Mouse (Mus musculus) midbrain, embryonic 14.5 days (tissue): Measurements from ENCODE around the gene Slc16a12. TPM values are rescaled to one million over a fixed set of nuclear protein-coding genes. Genes with fewer than 3 reads are reported as not detected.

Source experiments
- ATAC-seq: fragments of 200-750 bp; cut with Nextera tagmentation; 2 replicates; pipeline ENCODE4 v1.8.0; 2017; ENCODE audit warnings: moderate number of reproducible peaks, moderate library complexity; ENCODE audit not compliant: low FRiP score, low TSS enrichment
- DNase-seq: peaks from one replicate; pipeline ENCODE4 v3.0.0-alpha.2; 2015
- H3K27ac ChIP-seq: fragments of 300-500 bp; sonication (generic); replicated peaks from 2 replicates; pipeline ENCODE4 v1.5.1; 2014; ENCODE audit warnings: mild to moderate bottlenecking, low read depth, low read length, moderate library complexity
- H3K27me3 ChIP-seq: fragments of 300-500 bp; sonication (generic); 2 replicates; pipeline ENCODE4 v1.6.1; 2014; ENCODE audit warnings: low read length, control low read depth, mixed read lengths; ENCODE audit not compliant: control insufficient read depth, insufficient read depth
- H3K36me3 ChIP-seq: fragments of 300-500 bp; sonication (generic); 2 replicates; pipeline ENCODE4 v1.6.1; 2014; ENCODE audit warnings: low read length, control low read depth; ENCODE audit not compliant: control insufficient read depth, insufficient read depth
- H3K4me1 ChIP-seq: fragments of 300-500 bp; sonication (generic); 2 replicates; pipeline ENCODE4 v1.6.1; 2014; ENCODE audit warnings: mild to moderate bottlenecking, antibody characterized with exemption, low read length, control low read depth; ENCODE audit not compliant: control insufficient read depth, insufficient read depth
- H3K4me2 ChIP-seq: fragments of 300-500 bp; sonication (generic); 2 replicates; pipeline ENCODE4 v1.6.1; 2014; ENCODE audit warnings: mild to moderate bottlenecking, low read length, moderate library complexity
- H3K4me3 ChIP-seq: fragments of 300-500 bp; sonication (generic); replicated peaks from 2 replicates; pipeline ENCODE4 v1.5.1; 2014; ENCODE audit warnings: low read depth, low read length
- H3K9ac ChIP-seq: fragments of 300-500 bp; sonication (generic); replicated peaks from 2 replicates; pipeline ENCODE4 v1.6.1; 2014; ENCODE audit warnings: mild to moderate bottlenecking, low read length, moderate library complexity
- H3K9me3 ChIP-seq: fragments of 300-500 bp; sonication (generic); 2 replicates; pipeline ENCODE4 v1.6.1; 2016; ENCODE audit warnings: low read length, control low read depth, mixed read lengths; ENCODE audit not compliant: control insufficient read depth
- WGBS: fragments of 180-500 bp; shearing (Covaris S2); extraction: QIAGEN DNeasy Blood & Tissue Kit; methylation state at CpG from one replicate; pipeline ENCODE4 v1.1.7; 2014; 5-methylcytosine and 5-hydroxymethylcytosine counted together
- polyA plus RNA-seq: library from polyadenylated mRNA; unstranded; fragments of >200 nt; fragmentation: Nextera tagmentation; extraction: Ambion mirVana; gene quantifications from 2 replicates; pipeline ENCODE4 v1.2.1, GENCODE M21; 2014

The Slc16a12 gene
- polyA plus RNA-seq, 1 experiment from 2014 or later, result 4.1 TPM

- no peak overlapping the region for H3K4me3 ChIP-seq
- H3K4me2 ChIP-seq, result no peak overlapping the region
- no peaks in the 10 kb centered on the region for H3K4me1 ChIP-seq
- WGBS, result 87% methylated on average over 3 of the region's 3 CpGs
- no peak for ATAC-seq
- H3K27me3 ChIP-seq, result no peaks in the 10 kb centered on the region
- no peaks in the 10 kb centered on the region for H3K36me3 ChIP-seq
- H3K9me3 ChIP-seq, result no peaks in the 10 kb centered on the region
- no peak for DNase-seq
- H3K27ac ChIP-seq, result no peak overlapping the region
- no peak overlapping the region for H3K9ac ChIP-seq
Observed at GRCm38 (mm10) chr19:34737916-34738315, 9.2 kb downstream of the Slc16a12 start.

DNA sequence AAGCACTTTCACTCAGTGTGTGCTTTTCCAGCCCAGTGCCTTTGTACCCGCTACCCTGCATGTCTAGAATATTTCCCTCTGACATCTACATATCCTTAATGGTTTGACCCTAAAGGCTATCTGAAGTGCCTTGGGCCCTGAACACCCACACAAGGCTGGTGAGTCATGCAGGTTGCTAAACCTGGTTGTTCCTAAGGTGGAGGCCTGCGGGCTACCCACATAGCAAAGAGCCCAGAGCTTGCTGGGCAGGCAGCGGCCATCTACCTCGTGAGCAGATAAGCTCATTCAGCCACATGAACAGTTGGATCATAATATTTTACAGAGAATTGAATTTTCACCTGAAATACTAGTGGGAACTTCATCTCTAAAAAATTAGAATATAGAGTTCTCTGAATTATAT, 11.2 kb downstream of the Slc16a12 start:
- ATAC-seq (no peak), DNase-seq (no peak)
- Histone ChIP-seq H3K4me3 (no peak overlapping the region), H3K4me1 (no peaks in the 10 kb centered on the region), H3K36me3 (no peaks in the 10 kb centered on the region), H3K27me3 (no peaks in the 10 kb centered on the region), H3K4me2 (no peak overlapping the region), H3K9me3 (no peaks in the 10 kb centered on the region), H3K9ac (no peak overlapping the region), H3K27ac (no peak overlapping the region)
- 86% methylated on average over 4 of the region's 4 CpGs for WGBS

DNA sequence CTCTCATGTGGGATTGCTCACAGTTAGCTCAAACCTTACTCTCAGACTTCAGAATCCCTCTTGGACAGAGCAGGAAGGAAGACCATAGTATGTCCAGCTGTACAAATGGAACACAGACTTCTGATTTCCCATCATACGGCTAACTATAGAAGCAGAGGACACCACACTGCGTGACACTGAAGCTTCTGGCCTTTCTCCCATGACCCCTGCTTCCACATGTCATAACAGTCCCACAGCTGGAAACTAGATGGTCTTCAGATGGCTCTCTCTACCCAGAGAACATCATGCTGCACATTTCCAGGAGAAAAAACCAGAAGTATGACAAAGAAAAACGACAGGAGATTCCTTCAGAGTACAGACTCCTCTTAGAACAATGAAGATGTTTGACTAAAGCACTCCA, 14.1 kb downstream of the Slc16a12 start:
- WGBS, result 75% methylated on average over 3 of the region's 3 CpGs
- no peak for DNase-seq

GRCm38 (mm10) chr19:34731356-34731755, 15.7 kb downstream of the Slc16a12 start:
- Histone ChIP-seq H3K27me3 (no peaks in the 10 kb centered on the region), H3K4me2 (no peak overlapping the region), H3K36me3 (no peaks in the 10 kb centered on the region), H3K9me3 (no peaks in the 10 kb centered on the region), H3K9ac (no peak overlapping the region), H3K4me1 (no peaks in the 10 kb centered on the region), H3K4me3 (no peak overlapping the region), H3K27ac (no peak overlapping the region)
- DNase-seq (no peak), ATAC-seq (no peak)
- 85% methylated on average over 5 of the region's 5 CpGs for WGBS

More for the DNA sequence above, 14.1 kb downstream of the Slc16a12 start:
- no peak overlapping the region for H3K4me2 ChIP-seq
- no peak overlapping the region for H3K27ac ChIP-seq
- H3K27me3 ChIP-seq, result no peaks in the 10 kb centered on the region
- no peak overlapping the region for H3K9ac ChIP-seq
- no peaks in the 10 kb centered on the region for H3K36me3 ChIP-seq
- no peaks in the 10 kb centered on the region for H3K9me3 ChIP-seq
- ATAC-seq, result no peak
- no peak overlapping the region for H3K4me3 ChIP-seq
- no peaks in the 10 kb centered on the region for H3K4me1 ChIP-seq

DNA sequence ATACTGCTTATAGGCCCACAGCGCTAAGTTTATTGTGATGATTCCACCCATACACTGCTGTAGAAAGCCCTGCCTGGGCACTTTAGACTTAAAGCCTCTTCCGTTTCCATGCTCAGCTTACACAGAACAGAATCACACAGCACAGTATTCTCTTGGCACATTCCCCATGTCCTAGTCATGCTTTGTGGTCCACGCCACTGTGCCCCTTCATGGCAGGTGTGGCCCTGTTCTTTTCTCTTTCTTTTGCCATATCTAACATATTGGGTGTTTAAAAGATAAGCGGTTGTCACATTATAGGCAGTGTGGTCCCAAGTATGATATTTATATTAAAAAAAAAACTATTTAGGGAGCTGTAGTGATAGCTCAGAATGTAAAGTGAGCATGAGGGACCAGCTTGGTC, 16.5 kb downstream of the Slc16a12 start:
- WGBS, result 92% methylated on average over 4 of the region's 4 CpGs
- Histone ChIP-seq H3K4me2 (no peak overlapping the region), H3K27me3 (no peaks in the 10 kb centered on the region), H3K4me1 (no peaks in the 10 kb centered on the region), H3K9ac (no peak overlapping the region), H3K36me3 (no peaks in the 10 kb centered on the region), H3K4me3 (no peak overlapping the region), H3K9me3 (no peaks in the 10 kb centered on the region), H3K27ac (no peak overlapping the region)
- DNase-seq (no peak), ATAC-seq (no peak)

- Histone ChIP-seq H3K9ac (no peak overlapping the region), H3K4me3 (no peak overlapping the region), H3K36me3 (no peaks in the 10 kb centered on the region), H3K27me3 (no peaks in the 10 kb centered on the region), H3K27ac (no peak overlapping the region), H3K4me1 (no peaks in the 10 kb centered on the region), H3K9me3 (no peaks in the 10 kb centered on the region), H3K4me2 (no peak overlapping the region)
- 89% methylated on average over 3 of the region's 3 CpGs for WGBS
- DNase-seq, result no peak
- no peak for ATAC-seq
Observed at GRCm38 (mm10) chr19:34729505-34729904, 17.6 kb downstream of the Slc16a12 start.

- H3K4me3 ChIP-seq, result no peak overlapping the region
- DNase-seq (no peak), ATAC-seq (no peak)
- no peaks in the 10 kb centered on the region for H3K27me3 ChIP-seq
- H3K27ac ChIP-seq, result no peak overlapping the region
- 96% methylated on average over 1 of the region's 1 CpGs for WGBS
- no peaks in the 10 kb centered on the region for H3K4me1 ChIP-seq
- no peak overlapping the region for H3K4me2 ChIP-seq
- no peaks in the 10 kb centered on the region for H3K36me3 ChIP-seq
- H3K9me3 ChIP-seq, result no peaks in the 10 kb centered on the region
- H3K9ac ChIP-seq, result no peak overlapping the region
Observed at GRCm38 (mm10) chr19:34726254-34726962, 20.7 kb downstream of the Slc16a12 start.

GRCm38 (mm10) chr19:34725418-34725817, 21.7 kb downstream of the Slc16a12 start:
- H3K27ac ChIP-seq, result no peak overlapping the region
- DNase-seq, result no peak
- no peaks in the 10 kb centered on the region for H3K4me1 ChIP-seq
- WGBS, result 85% methylated on average over 5 of the region's 5 CpGs
- H3K36me3 ChIP-seq, result no peaks in the 10 kb centered on the region
- H3K27me3 ChIP-seq, result no peaks in the 10 kb centered on the region
- no peak overlapping the region for H3K4me3 ChIP-seq
- H3K9ac ChIP-seq, result no peak overlapping the region
- H3K9me3 ChIP-seq, result no peaks in the 10 kb centered on the region
- H3K4me2 ChIP-seq, result no peak overlapping the region
- no peak for ATAC-seq

DNA sequence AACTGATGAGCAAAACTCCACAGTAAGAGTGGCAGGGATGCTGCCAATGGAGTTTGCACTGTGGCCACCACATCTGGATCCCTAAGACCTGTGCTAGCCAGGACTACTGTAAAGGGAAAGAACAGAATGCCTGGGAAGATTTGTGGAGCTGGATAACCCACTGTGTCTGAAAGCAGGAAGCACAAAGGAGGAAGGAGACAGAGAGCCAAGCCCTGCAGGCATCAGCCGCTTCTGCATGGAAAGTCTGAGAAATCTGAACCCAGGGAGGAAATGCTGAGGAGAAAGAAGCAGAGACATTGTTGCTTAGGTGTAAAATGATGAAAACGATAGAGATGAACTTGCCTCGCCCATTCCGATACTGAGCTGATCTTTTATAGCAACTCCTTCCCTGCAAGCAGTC, 22.5 kb downstream of the Slc16a12 start:
- Histone ChIP-seq H3K9me3 (no peaks in the 10 kb centered on the region), H3K9ac (no peak overlapping the region), H3K36me3 (no peaks in the 10 kb centered on the region), H3K4me2 (no peak overlapping the region), H3K27me3 (no peaks in the 10 kb centered on the region), H3K4me1 (no peaks in the 10 kb centered on the region), H3K27ac (no peak overlapping the region), H3K4me3 (no peak overlapping the region)
- no peak for DNase-seq
- ATAC-seq, result no peak
- 94% methylated on average over 4 of the region's 4 CpGs for WGBS
